Mouse (Mus musculus): Measurements from ENCODE around the gene Brd2. TPM values are rescaled to one million over a fixed set of nuclear protein-coding genes. Genes with fewer than 3 reads are reported as not detected.
A peak's percentile ranks its signal among the peaks of the same experiment; 100 is the strongest.

Gene Brd2
- total and polyA plus RNA-seq, 3 experiments: 99.5 to 252 (median 189) TPM

DNA sequence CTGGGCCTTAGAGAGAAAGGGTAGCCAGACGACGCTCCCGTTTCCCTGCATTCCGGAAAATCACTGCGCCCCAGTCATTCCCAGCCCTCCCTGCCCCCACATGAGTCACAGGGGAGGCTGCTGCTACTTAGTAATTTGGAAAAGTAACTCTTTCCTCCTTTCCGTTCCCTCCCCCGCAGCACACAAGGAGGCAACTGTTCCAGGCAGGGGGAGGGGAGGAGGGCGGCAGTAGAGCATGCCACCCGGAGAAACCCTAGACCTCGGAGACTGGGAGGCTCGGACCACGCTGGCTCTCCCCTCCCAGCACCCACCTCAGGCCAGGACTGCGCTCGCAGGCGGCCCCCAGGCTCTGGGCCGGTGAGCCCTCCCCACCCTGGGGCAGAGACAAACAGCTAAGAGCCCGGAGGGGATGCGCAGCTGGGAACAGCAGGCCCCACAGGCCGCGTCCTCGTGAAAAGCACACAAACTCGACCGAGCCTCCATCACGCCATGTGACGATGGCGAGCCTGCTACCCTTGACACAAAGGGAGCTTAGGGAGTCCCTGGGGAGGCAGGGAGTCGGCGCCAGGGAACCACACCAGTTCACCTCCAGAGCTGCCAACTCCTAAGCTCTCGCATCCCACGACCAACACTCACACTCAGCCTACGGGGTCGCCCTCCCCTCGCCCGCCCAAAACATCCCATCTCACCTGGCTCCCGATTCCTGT is 1.1 kb downstream of the Brd2 start (continued):
- TF ChIP-seq UBTF (IDR thresholded peaks at IDR 0.05; ENCODE audit: borderline replicate concordance, insufficient read depth, low read depth, low read length) (no peak; the same call in 1 of the 2 replicates), SMC3 (IDR thresholded peaks at IDR 0.05; ENCODE audit: low read depth, low read length) (no peak; the same call in 1 of the 2 replicates), TCF12 (IDR thresholded peaks at IDR 0.05; ENCODE audit: low read depth, low read length) (no peak), MAX (IDR thresholded peaks at IDR 0.05; ENCODE audit: low read length) (peak; percentile 80), GABPA (IDR thresholded peaks at IDR 0.05; ENCODE audit: low read depth, low read length) (0 out of 2 replicates have a peak, but pooled peaks have one; percentile 45), POLR2A (IDR thresholded peaks at IDR 0.05; ENCODE audit: control insufficient read depth in 1 of 2, insufficient read depth in 1 of 2, low read depth in 1 of 2, low read length in 2 of 2, poor library complexity in 1 of 2) (peak; percentile 24 to 35; a peak in 3 of 4 replicates)

DNA sequence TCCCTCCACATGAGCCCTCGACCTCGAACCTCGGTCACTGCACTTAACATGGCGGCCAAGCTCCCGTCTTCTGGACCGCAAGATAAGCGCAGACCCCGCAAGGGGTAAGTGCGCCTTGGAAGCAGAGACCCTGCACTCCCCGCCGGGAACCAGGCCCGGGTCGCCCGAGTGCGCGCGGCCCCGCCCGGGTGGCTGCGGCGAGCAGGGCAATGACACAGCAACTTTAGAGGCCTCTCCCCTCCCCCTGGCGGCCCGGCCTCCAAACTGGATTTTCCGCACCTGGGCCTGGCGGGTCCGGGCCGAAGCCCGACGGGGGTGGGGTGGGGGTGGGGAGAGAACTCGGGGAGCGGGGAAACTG is 1.6 kb downstream of the Brd2 start:
- DNase-seq (ENCODE audit: low read depth, low spot score): peak; percentile 85
- Histone ChIP-seq H3K36me3 (ENCODE audit: control insufficient read depth in 1 of 2, insufficient read depth in 2 of 2, low read length in 2 of 2) (peaks cover 14 to 15% of the 10 kb centered on the region in 2 experiments), H3K27me3 (ENCODE audit: control insufficient read depth in 1 of 2, insufficient read depth in 2 of 2, low read length in 2 of 2) (no peaks in the 10 kb centered on the region), H3K79me2 (ENCODE audit: control insufficient read depth, insufficient read depth, low read length, poor library complexity) (peaks cover 76% of the 10 kb centered on the region), H3K4me3 (ENCODE audit: control insufficient read depth in 1 of 2, insufficient read depth in 1 of 2, low read depth in 2 of 2, low read length in 2 of 2) (peak overlapping the region; percentile 81 to 98), H3K9me3 (replicated peaks; ENCODE audit: insufficient read depth, low read length) (no peaks in the 10 kb centered on the region), H3K27ac (ENCODE audit: control insufficient read depth, low read depth, low read length) (peak overlapping the region; percentile 99), H3K4me1 (ENCODE audit: control insufficient read depth in 1 of 2, insufficient read depth in 2 of 2, low read length in 2 of 2) (peaks cover 0 to 11% of the 10 kb centered on the region in 2 experiments; a peak in 2 of 4 replicates), H3K9ac (ENCODE audit: control insufficient read depth, low read depth, low read length, poor library complexity, severe bottlenecking) (peak overlapping the region; percentile 98)
- TF ChIP-seq NRF1 (IDR thresholded peaks at IDR 0.05; ENCODE audit: insufficient read depth, low read depth, low read length, poor library complexity, severe bottlenecking) (0 out of 2 replicates have a peak, but pooled peaks have one; percentile 18), ELF1 (IDR thresholded peaks at IDR 0.05; ENCODE audit: low read depth, low read length) (no peak), MXI1 (IDR thresholded peaks at IDR 0.05; ENCODE audit: low read depth, low read length) (peak; percentile 57), MYC (IDR thresholded peaks at IDR 0.05; ENCODE audit: low read depth, low read length) (no peak), MEF2A (IDR thresholded peaks at IDR 0.05; ENCODE audit: extremely low read depth, insufficient replicate concordance, low read depth, low read length, poor library complexity, severe bottlenecking) (no peak), UBTF (IDR thresholded peaks at IDR 0.05; ENCODE audit: borderline replicate concordance, insufficient read depth, low read depth, low read length) (0 out of 2 replicates have a peak, but pooled peaks have one; percentile 66), RCOR1 (IDR thresholded peaks at IDR 0.05; ENCODE audit: low read depth, low read length) (0 out of 2 replicates have a peak, but pooled peaks have one; percentile 9), POLR2A (IDR thresholded peaks at IDR 0.05; ENCODE audit: control insufficient read depth in 1 of 2, insufficient read depth in 1 of 2, low read depth in 1 of 2, low read length in 2 of 2, poor library complexity in 1 of 2) (peak in 1 of 2 experiments; percentile 36; a peak in 1 of 4 replicates), MAFK (IDR thresholded peaks at IDR 0.05; ENCODE audit: borderline replicate concordance, low read depth, low read length) (no peak; the same call in 1 of the 2 replicates), NELFE (IDR thresholded peaks at IDR 0.05; ENCODE audit: low read depth, low read length) (peak; percentile 23; the same call in 1 of the 2 replicates), USF1 (IDR thresholded peaks at IDR 0.05; ENCODE audit: low read depth, low read length) (no peak), EP300 (IDR thresholded peaks at IDR 0.05; ENCODE audit: low read depth in 1 of 2, low read length in 2 of 2) (peak in 1 of 2 experiments; percentile 38; a peak in 1 of 4 replicates), SIN3A (IDR thresholded peaks at IDR 0.05; ENCODE audit: low read length) (peak; percentile 43), CHD1 (IDR thresholded peaks at IDR 0.05; ENCODE audit: low read depth, low read length) (no peak), ZMIZ1 (IDR thresholded peaks at IDR 0.05; ENCODE audit: low read depth, low read length) (peak; percentile 32; the same call in 1 of the 2 replicates), ETS1 (IDR thresholded peaks at IDR 0.05; ENCODE audit: low read depth, low read length) (peak; percentile 64), MAZ (IDR thresholded peaks at IDR 0.05; ENCODE audit: low read depth, low read length) (0 out of 2 replicates have a peak, but pooled peaks have one; percentile 18), ZKSCAN1 (IDR thresholded peaks at IDR 0.05; ENCODE audit: low read depth, low read length) (no peak), RAD21 (IDR thresholded peaks at IDR 0.05; ENCODE audit: low read depth, low read length) (no peak), JUND (IDR thresholded peaks at IDR 0.05; ENCODE audit: low read depth, low read length) (no peak), POLR2AphosphoS2 (IDR thresholded peaks at IDR 0.05; ENCODE audit: low read length) (peak; percentile 54; the same call in 1 of the 2 replicates), CTCF (IDR thresholded peaks at IDR 0.05 in 2 of 3, conservative IDR thresholded peaks at IDR 0.05 in 1 of 3; ENCODE audit: control insufficient read depth in 1 of 3, insufficient read depth in 1 of 3, low read depth in 2 of 3, low read length in 3 of 3, poor library complexity in 1 of 3, severe bottlenecking in 1 of 3) (peak in 1 of 3 experiments; percentile 24; a peak in 1 of 6 replicates), MYB (IDR thresholded peaks at IDR 0.05; ENCODE audit: low read depth, low read length) (no peak), TAL1 (IDR thresholded peaks at IDR 0.05; ENCODE audit: low read length) (peak; percentile 10; the same call in 1 of the 2 replicates), KAT2A (conservative IDR thresholded peaks at IDR 0.05; ENCODE audit: low read depth, low read length) (no peak), MAX (IDR thresholded peaks at IDR 0.05; ENCODE audit: low read length) (no peak; the same call in 1 of the 2 replicates), HCFC1 (IDR thresholded peaks at IDR 0.05; ENCODE audit: low read depth, low read length) (peak; percentile 44; the same call in 1 of the 2 replicates), E2F4 (IDR thresholded peaks at IDR 0.05; ENCODE audit: borderline replicate concordance, low read depth, low read length) (no peak), TCF12 (IDR thresholded peaks at IDR 0.05; ENCODE audit: low read depth, low read length) (peak; percentile 56; the same call in 1 of the 2 replicates)
